Mouse (Mus musculus) cerebellum, adult 9-11 months (tissue): ENCODE measurements around the gene Polr2b.
A peak's percentile ranks its signal among the peaks of the same experiment; 100 is the strongest.

Experiments
- DNase-seq: peaks from one replicate; pipeline ENCODE4 v3.0.0; 2022

Polr2b gene

GRCm38 (mm10) chr5:77301296-77301903 lies 8.5 kb upstream of the Polr2b start:
- no peak for DNase-seq

- no peak for DNase-seq
Measured at GRCm38 (mm10) chr5:77307821-77308553, 2.0 kb upstream of the Polr2b start.

GRCm38 (mm10) chr5:77309051-77309906 lies 668 bp upstream of the Polr2b start:
- no peak for DNase-seq

- DNase-seq, result no peak
Measured at GRCm38 (mm10) chr5:77314206-77314605, 4.3 kb downstream of the Polr2b start.

GRCm38 (mm10) chr5:77314986-77315385 lies 5.0 kb downstream of the Polr2b start:
- DNase-seq, result no peak

GRCm38 (mm10) chr5:77324936-77325335 lies 15.0 kb downstream of the Polr2b start:
- DNase-seq, result no peak

- no peak for DNase-seq
Measured at GRCm38 (mm10) chr5:77330154-77330553, 20.2 kb downstream of the Polr2b start.

- DNase-seq, result no peak
Measured at GRCm38 (mm10) chr5:77340033-77340432, 30.1 kb downstream of the Polr2b start.

GRCm38 (mm10) chr5:77348901-77349300 lies 39.0 kb downstream of the Polr2b start:
- DNase-seq, result no peak

GRCm38 (mm10) chr5:77349971-77350658 lies 40.2 kb downstream of the Polr2b start:
- no peak for DNase-seq

- no peak for DNase-seq
Measured at GRCm38 (mm10) chr5:77351691-77352090, 41.7 kb downstream of the Polr2b start.

- peak; percentile 68 for DNase-seq
Measured at GRCm38 (mm10) chr5:77354361-77354787, 44.4 kb downstream of the Polr2b start.

- DNase-seq, result no peak
Measured at GRCm38 (mm10) chr5:77355307-77356265, 45.6 kb downstream of the Polr2b start.

GRCm38 (mm10) chr5:77357405-77358149 lies 47.6 kb downstream of the Polr2b start:
- DNase-seq, result no peak

GRCm38 (mm10) chr5:77358347-77358746 lies 48.4 kb downstream of the Polr2b start:
- no peak for DNase-seq

- no peak for DNase-seq
Measured at GRCm38 (mm10) chr5:77359971-77360370, 50.0 kb downstream of the Polr2b start.

GRCm38 (mm10) chr5:77361006-77361405 lies 51.1 kb downstream of the Polr2b start:
- no peak for DNase-seq

GRCm38 (mm10) chr5:77362120-77362519 lies 52.2 kb downstream of the Polr2b start:
- DNase-seq, result no peak

- no peak for DNase-seq
Measured at GRCm38 (mm10) chr5:77363650-77364049, 53.7 kb downstream of the Polr2b start.

GRCm38 (mm10) chr5:77364443-77365038 lies 54.6 kb downstream of the Polr2b start:
- no peak for DNase-seq

GRCm38 (mm10) chr5:77366313-77366712 lies 56.4 kb downstream of the Polr2b start:
- DNase-seq, result no peak
